Mouse (Mus musculus): ENCODE data around the gene Smc6. TPM values are rescaled to one million over a fixed set of nuclear protein-coding genes. Genes with fewer than 3 reads are reported as not detected.

Smc6 gene
- polyA plus RNA-seq (2015; fragmentation: Nextera tagmentation; extraction: Ambion mirVana), result 118 and 128 TPM in 2 replicates

GRCm38 (mm10) chr12:11265382-11266281 is at the start of gene Smc6, which contains the start of gene Gen1:
Gene Smc6, plus strand, starts transcription at chr12:11265886.
Gene Gen1, minus strand, starts transcription at chr12:11265801.
- Histone ChIP-seq H3K9ac (replicated peaks) (peak within 1 kb of the TSS; percentile 90), H3K4me1 (peaks cover 34% of the 10 kb centered on the region), H3K4me3 (peak within 1 kb of the TSS; percentile 91), H3K36me3 (no peaks in the 10 kb centered on the region), H3K9me3 (no peaks in the 10 kb centered on the region), H3K27me3 (no peaks in the 10 kb centered on the region), H3K4me2 (replicated peaks) (peak within 1 kb of the TSS; percentile 79), H3K27ac (replicated peaks) (peak within 1 kb of the TSS; percentile 90)
- under 1% methylated on average over 83 of the region's 83 CpGs for WGBS
- ATAC-seq (replicated peaks), result peak; percentile 99

GRCm38 (mm10) chr12:11216454-11216853 is 49.2 kb upstream of the Smc6 start:
- H3K9me3 ChIP-seq, result no peaks in the 10 kb centered on the region
- H3K4me1 ChIP-seq, result peaks cover 2% of the 10 kb centered on the region; the same call in 1 of the 2 replicates
- H3K36me3 ChIP-seq, result no peaks in the 10 kb centered on the region
- no peak overlapping the region for H3K4me3 ChIP-seq
- no peaks in the 10 kb centered on the region for H3K27me3 ChIP-seq
- H3K27ac ChIP-seq (replicated peaks), result no peak overlapping the region
- 64% methylated on average over 3 of the region's 3 CpGs for WGBS
- no peak overlapping the region for H3K4me2 ChIP-seq (replicated peaks)
- no peak overlapping the region for H3K9ac ChIP-seq (replicated peaks)
- ATAC-seq (replicated peaks), result no peak

GRCm38 (mm10) chr12:11217726-11218250 is 47.9 kb upstream of the Smc6 start:
- WGBS, result 82% methylated on average over 7 of the region's 7 CpGs
- Histone ChIP-seq H3K27ac (replicated peaks) (no peak overlapping the region), H3K36me3 (no peaks in the 10 kb centered on the region), H3K4me3 (no peak overlapping the region), H3K27me3 (no peaks in the 10 kb centered on the region), H3K9me3 (no peaks in the 10 kb centered on the region), H3K4me2 (replicated peaks) (no peak overlapping the region), H3K9ac (replicated peaks) (no peak overlapping the region), H3K4me1 (peaks cover 6% of the 10 kb centered on the region; the same call in 1 of the 2 replicates)
- no peak for ATAC-seq (replicated peaks)

GRCm38 (mm10) chr12:11221524-11222330 is 44.0 kb upstream of the Smc6 start:
- Histone ChIP-seq H3K27ac (replicated peaks) (peak overlapping the region; percentile 50), H3K27me3 (no peaks in the 10 kb centered on the region), H3K4me1 (peaks cover 4% of the 10 kb centered on the region; the same call in 1 of the 2 replicates), H3K9ac (replicated peaks) (no peak overlapping the region), H3K9me3 (no peaks in the 10 kb centered on the region), H3K4me3 (no peak overlapping the region), H3K36me3 (no peaks in the 10 kb centered on the region), H3K4me2 (replicated peaks) (no peak overlapping the region)
- ATAC-seq (replicated peaks), result peak; percentile 86
- WGBS, result 35% methylated on average over 20 of the region's 20 CpGs

GRCm38 (mm10) chr12:11222566-11222965 is 43.1 kb upstream of the Smc6 start:
- Histone ChIP-seq H3K27me3 (no peaks in the 10 kb centered on the region), H3K9me3 (no peaks in the 10 kb centered on the region), H3K4me3 (no peak overlapping the region), H3K36me3 (no peaks in the 10 kb centered on the region), H3K4me2 (replicated peaks) (no peak overlapping the region), H3K9ac (replicated peaks) (no peak overlapping the region), H3K4me1 (peaks cover 4% of the 10 kb centered on the region; the same call in 1 of the 2 replicates), H3K27ac (replicated peaks) (no peak overlapping the region)
- 69% methylated on average over 3 of the region's 3 CpGs for WGBS
- ATAC-seq (replicated peaks), result no peak

GRCm38 (mm10) chr12:11223090-11223489 is 42.6 kb upstream of the Smc6 start:
- H3K9me3 ChIP-seq, result no peaks in the 10 kb centered on the region
- no peak overlapping the region for H3K27ac ChIP-seq (replicated peaks)
- H3K4me1 ChIP-seq, result peaks cover 4% of the 10 kb centered on the region; the same call in 1 of the 2 replicates
- no peaks in the 10 kb centered on the region for H3K36me3 ChIP-seq
- ATAC-seq (replicated peaks), result no peak
- H3K4me2 ChIP-seq (replicated peaks), result no peak overlapping the region
- H3K27me3 ChIP-seq, result no peaks in the 10 kb centered on the region
- WGBS, result 96% methylated on average over 10 of the region's 10 CpGs
- H3K9ac ChIP-seq (replicated peaks), result no peak overlapping the region
- H3K4me3 ChIP-seq, result no peak overlapping the region

GRCm38 (mm10) chr12:11224722-11225121 is 41.0 kb upstream of the Smc6 start:
- Histone ChIP-seq H3K4me1 (peaks cover 4% of the 10 kb centered on the region; the same call in 1 of the 2 replicates), H3K27me3 (no peaks in the 10 kb centered on the region), H3K9me3 (no peaks in the 10 kb centered on the region), H3K4me3 (no peak overlapping the region), H3K9ac (replicated peaks) (no peak overlapping the region), H3K27ac (replicated peaks) (no peak overlapping the region), H3K36me3 (no peaks in the 10 kb centered on the region), H3K4me2 (replicated peaks) (no peak overlapping the region)
- 4% methylated on average over 5 of the region's 5 CpGs for WGBS
- no peak for ATAC-seq (replicated peaks)

- ATAC-seq (replicated peaks), result no peak
These were observed 39.6 kb upstream of the Smc6 start for GRCm38 (mm10) chr12:11226123-11226522.

GRCm38 (mm10) chr12:11226529-11227268 is 39.0 kb upstream of the Smc6 start:
- Histone ChIP-seq H3K36me3 (no peaks in the 10 kb centered on the region), H3K27me3 (no peaks in the 10 kb centered on the region), H3K9ac (replicated peaks) (no peak overlapping the region), H3K4me2 (replicated peaks) (no peak overlapping the region), H3K27ac (replicated peaks) (no peak overlapping the region), H3K4me1 (peaks cover 1% of the 10 kb centered on the region; the same call in 1 of the 2 replicates), H3K4me3 (no peak overlapping the region), H3K9me3 (no peaks in the 10 kb centered on the region)
- WGBS, result 88% methylated on average over 5 of the region's 5 CpGs
- no peak for ATAC-seq (replicated peaks)

More at GRCm38 (mm10) chr12:11226123-11226522, 39.6 kb upstream of the Smc6 start:
- H3K4me1 ChIP-seq, result peaks cover 4% of the 10 kb centered on the region; the same call in 1 of the 2 replicates
- H3K4me2 ChIP-seq (replicated peaks), result no peak overlapping the region
- no peak overlapping the region for H3K4me3 ChIP-seq
- no peaks in the 10 kb centered on the region for H3K36me3 ChIP-seq
- WGBS, result 45% methylated on average over 1 of the region's 1 CpGs
- H3K9ac ChIP-seq (replicated peaks), result no peak overlapping the region
- H3K27me3 ChIP-seq, result no peaks in the 10 kb centered on the region
- no peaks in the 10 kb centered on the region for H3K9me3 ChIP-seq
- H3K27ac ChIP-seq (replicated peaks), result no peak overlapping the region

GRCm38 (mm10) chr12:11230267-11230666 is 35.4 kb upstream of the Smc6 start:
- whole genome bisulfite sequencing, result 80% methylated on average over 2 of the region's 2 CpGs
- no peaks in the 10 kb centered on the region for H3K9me3 ChIP-seq
- no peak overlapping the region for H3K4me3 ChIP-seq
- H3K9ac ChIP-seq (replicated peaks), result no peak overlapping the region
- H3K36me3 ChIP-seq, result no peaks in the 10 kb centered on the region
- H3K27ac ChIP-seq (replicated peaks), result no peak overlapping the region
- H3K4me1 ChIP-seq, result no peaks in the 10 kb centered on the region
- ATAC-seq (replicated peaks), result no peak
- H3K4me2 ChIP-seq (replicated peaks), result no peak overlapping the region
- no peaks in the 10 kb centered on the region for H3K27me3 ChIP-seq

- no peaks in the 10 kb centered on the region for H3K27me3 ChIP-seq
- 68% methylated on average over 2 of the region's 2 CpGs for whole genome bisulfite sequencing
- H3K4me3 ChIP-seq, result no peak overlapping the region
- H3K36me3 ChIP-seq, result no peaks in the 10 kb centered on the region
- no peaks in the 10 kb centered on the region for H3K4me1 ChIP-seq
- ATAC-seq (replicated peaks), result no peak
- H3K27ac ChIP-seq (replicated peaks), result no peak overlapping the region
- H3K9ac ChIP-seq (replicated peaks), result no peak overlapping the region
- H3K9me3 ChIP-seq, result no peaks in the 10 kb centered on the region
- H3K4me2 ChIP-seq (replicated peaks), result no peak overlapping the region
These were observed 29.7 kb upstream of the Smc6 start for GRCm38 (mm10) chr12:11235996-11236395.

Measured in forebrain, embryonic 15.5 days (tissue).